Comparison of ENCODE assay signal across 12 mouse cellular contexts in the genomic region with DNA sequence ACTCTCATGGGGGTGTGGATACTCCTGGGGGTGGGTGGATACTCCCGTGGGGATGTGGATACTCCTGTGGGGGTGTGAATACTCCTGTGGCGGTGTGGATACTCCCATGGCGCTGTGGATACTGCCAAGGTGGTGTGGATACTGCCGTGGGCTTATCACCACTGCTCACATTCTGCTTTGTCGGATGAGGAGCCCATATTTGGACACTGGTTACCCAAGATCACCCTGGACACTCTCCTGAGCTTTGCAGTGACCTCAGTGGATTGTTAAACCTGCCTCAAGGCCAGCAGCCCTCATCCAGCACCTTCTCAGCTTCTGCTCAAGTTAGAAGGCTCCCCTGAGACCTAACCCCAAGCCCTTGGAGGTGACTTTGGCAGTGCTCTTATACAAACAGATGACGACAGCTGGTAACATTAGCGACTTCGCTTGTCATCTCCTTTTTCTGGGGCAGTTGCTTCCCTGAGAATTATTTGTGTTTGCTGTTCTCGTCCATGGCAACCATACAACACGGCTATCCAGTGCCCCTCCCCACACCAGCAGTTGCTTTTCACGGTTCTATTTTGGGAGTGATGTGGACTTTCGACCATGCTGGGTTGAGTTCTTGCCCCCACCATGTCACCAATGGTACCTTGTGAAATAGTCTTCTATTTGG. TPM values are rescaled to one million over a fixed set of nuclear protein-coding genes. Genes with fewer than 3 reads are reported as not detected.
DNase-seq lines count a peak whose midpoint lies in the region; ATAC-seq and TF ChIP-seq lines count a peak whose summit lies in the region.
"Had no signal": no experiment of that assay in that cellular context is flagged by ENCODE, and none has a peak within 500 bp of the region (broad histone marks: within the 10 kb centered on the region; RNA-seq: fewer than 3 reads in every experiment).

No protein-coding gene starts in this region.

- TF ChIP-seq CTCF in stomach, postnatal 0 days (IDR thresholded peaks at IDR 0.05; ENCODE audit: low read depth) = no peak

- no peaks in the 10 kb centered on the region for H3K27me3 ChIP-seq in liver, embryonic 11.5 days (replicated peaks; ENCODE audit: control insufficient read depth, insufficient read depth, low read length)
- H3K27me3 ChIP-seq in heart, embryonic 14.5 days (ENCODE audit: control insufficient read depth, insufficient read depth, low read length) = no peaks in the 10 kb centered on the region
- H3K27me3 ChIP-seq in liver, embryonic 16.5 days (ENCODE audit: control insufficient read depth, insufficient read depth, low read depth, low read length) = no peaks in the 10 kb centered on the region
- H3K27me3 ChIP-seq in stomach, postnatal 0 days (ENCODE audit: control insufficient read depth, insufficient read depth, low read length) = no peaks in the 10 kb centered on the region
- H3K27me3 ChIP-seq in hindbrain, embryonic 10.5 days (ENCODE audit: insufficient read depth, poor library complexity, severe bottlenecking) = no peaks in the 10 kb centered on the region

- H3K9ac ChIP-seq in liver, embryonic 11.5 days (ENCODE audit: low read depth, low read length) = no peak overlapping the region
- no peak overlapping the region for H3K9ac ChIP-seq in heart, embryonic 14.5 days (ENCODE audit: low read length)
- no peak overlapping the region for H3K9ac ChIP-seq in liver, embryonic 16.5 days (ENCODE audit: low read depth, low read length)
- no peak overlapping the region for H3K9ac ChIP-seq in stomach, postnatal 0 days (ENCODE audit: low read length)

- H3K4me3 ChIP-seq in liver, embryonic 11.5 days (ENCODE audit: low read depth, low read length) = no peak overlapping the region
- no peak overlapping the region for H3K4me3 ChIP-seq in heart, embryonic 14.5 days (ENCODE audit: control insufficient read depth in 1 of 2, insufficient read depth in 1 of 2, low read depth in 1 of 2, low read length in 2 of 2)
- no peak overlapping the region for H3K4me3 ChIP-seq in liver, embryonic 16.5 days (ENCODE audit: low read depth, low read length)
- H3K4me3 ChIP-seq in stomach, postnatal 0 days (ENCODE audit: low read depth, low read length) = no peak overlapping the region
- H3K4me3 ChIP-seq in hindbrain, embryonic 10.5 days = no peak overlapping the region
- H3K4me3 ChIP-seq: left cerebral cortex, adult 2 months had no signal

- peak; percentile 7 for DNase-seq in liver
- no peak for DNase-seq in liver, embryonic 11.5 days (ENCODE audit: low spot score)
- no peak for DNase-seq in stomach, postnatal 0 days (ENCODE audit: low spot score)
- no peak for DNase-seq in spleen, adult 12 weeks (ENCODE audit: low spot score)
- DNase-seq in hindbrain, embryonic 10.5 days (ENCODE audit: low spot score) = no peak
- DNase-seq: cerebellum, postnatal 25 days; retina, postnatal 1 day; thymus, postnatal 4 days had no signal

- H3K4me1 ChIP-seq in liver, embryonic 11.5 days (replicated peaks; ENCODE audit: control insufficient read depth, insufficient read depth, low read length) = no peaks in the 10 kb centered on the region
- H3K4me1 ChIP-seq in heart, embryonic 14.5 days (ENCODE audit: control insufficient read depth in 2 of 2, insufficient read depth in 2 of 2, low read length in 2 of 2) = peaks cover 8 to 11% of the 10 kb centered on the region in 2 experiments
- H3K4me1 ChIP-seq in liver, embryonic 16.5 days (ENCODE audit: control insufficient read depth, low read depth, low read length) = no peaks in the 10 kb centered on the region
- H3K4me1 ChIP-seq in stomach, postnatal 0 days (replicated peaks; ENCODE audit: control insufficient read depth, insufficient read depth) = no peaks in the 10 kb centered on the region; the same call in 1 of the 2 replicates
- no peaks in the 10 kb centered on the region for H3K4me1 ChIP-seq in hindbrain, embryonic 10.5 days (replicated peaks)

- TF ChIP-seq EP300 in stomach, postnatal 0 days (optimal IDR thresholded peaks at IDR 0.05) = no peak

- WGBS in liver, embryonic 11.5 days = 75% methylated on average over 12 of the region's 12 CpGs
- 23% methylated on average over 12 of the region's 12 CpGs for whole genome bisulfite sequencing in heart, embryonic 14.5 days
- WGBS in liver, embryonic 16.5 days (ENCODE audit: insufficient replicate concordance) = 54% methylated on average over 12 of the region's 12 CpGs
- 55% methylated on average over 12 of the region's 12 CpGs for WGBS in stomach, postnatal 0 days
- 80% methylated on average over 12 of the region's 12 CpGs for WGBS in hindbrain, embryonic 10.5 days

- H3K27ac ChIP-seq in liver, embryonic 11.5 days (ENCODE audit: low read depth, low read length) = no peak overlapping the region
- H3K27ac ChIP-seq in heart, embryonic 14.5 days (replicated peaks in 1 of 2; ENCODE audit: control insufficient read depth in 1 of 2, insufficient read depth in 1 of 2, low read depth in 2 of 2, low read length in 2 of 2) = peak overlapping the region; percentile 0 to 12; a peak in 2 of 4 replicates
- peak overlapping the region; percentile 60 for H3K27ac ChIP-seq in liver, embryonic 16.5 days (ENCODE audit: low read length)
- H3K27ac ChIP-seq in stomach, postnatal 0 days (replicated peaks) = no peak overlapping the region
- no peak overlapping the region for H3K27ac ChIP-seq in hindbrain, embryonic 10.5 days
- H3K27ac ChIP-seq: left cerebral cortex, adult 2 months had no signal

- no peak for ATAC-seq in liver, embryonic 11.5 days (replicated peaks; ENCODE audit: low FRiP score)
- ATAC-seq in heart, embryonic 14.5 days (ENCODE audit: insufficient number of reproducible peaks, insufficient read depth, low FRiP score, low read depth) = peak; percentile 50; the same call in 1 of the 2 replicates
- ATAC-seq in liver, embryonic 16.5 days (ENCODE audit: low read depth) = peak; percentile 93
- ATAC-seq in stomach, postnatal 0 days (ENCODE audit: low FRiP score, low TSS enrichment) = peak; percentile 45; the same call in 1 of the 2 replicates
- no peak for ATAC-seq in granulocyte monocyte progenitor cell, adult 5-6 weeks (replicated peaks; ENCODE audit: poor library complexity, severe bottlenecking)

- H3K9me3 ChIP-seq in liver, embryonic 11.5 days (ENCODE audit: control insufficient read depth, low read length) = no peaks in the 10 kb centered on the region
- H3K9me3 ChIP-seq in heart, embryonic 14.5 days (ENCODE audit: control insufficient read depth, low read length) = no peaks in the 10 kb centered on the region
- H3K9me3 ChIP-seq in liver, embryonic 16.5 days (replicated peaks; ENCODE audit: control insufficient read depth, low read length) = no peaks in the 10 kb centered on the region
- H3K9me3 ChIP-seq in stomach, postnatal 0 days (ENCODE audit: control insufficient read depth, low read length) = no peaks in the 10 kb centered on the region
- no peaks in the 10 kb centered on the region for H3K9me3 ChIP-seq in hindbrain, embryonic 10.5 days

- H3K4me2 ChIP-seq in liver, embryonic 11.5 days = no peak overlapping the region
- peak overlapping the region; percentile 44 for H3K4me2 ChIP-seq in heart, embryonic 14.5 days (ENCODE audit: low read length)
- peak overlapping the region; percentile 17; the same call in 1 of the 2 replicates for H3K4me2 ChIP-seq in liver, embryonic 16.5 days (ENCODE audit: low read depth, low read length)
- no peak overlapping the region for H3K4me2 ChIP-seq in stomach, postnatal 0 days (replicated peaks; ENCODE audit: low read depth)

- H3K36me3 ChIP-seq in liver, embryonic 11.5 days (ENCODE audit: control insufficient read depth, insufficient read depth, low read length) = no peaks in the 10 kb centered on the region
- H3K36me3 ChIP-seq in heart, embryonic 14.5 days (ENCODE audit: control insufficient read depth, insufficient read depth, low read length) = no peaks in the 10 kb centered on the region
- no peaks in the 10 kb centered on the region for H3K36me3 ChIP-seq in liver, embryonic 16.5 days (ENCODE audit: control insufficient read depth, insufficient read depth)
- H3K36me3 ChIP-seq in stomach, postnatal 0 days (ENCODE audit: control insufficient read depth, insufficient read depth, low read length) = no peaks in the 10 kb centered on the region
- H3K36me3 ChIP-seq in hindbrain, embryonic 10.5 days = no peaks in the 10 kb centered on the region

RNA-seq across cellular contexts. Expression of a gene that starts 40.2 kb away (rescaled TPM):
- 3.4 and 3.5 TPM in 2 replicates for polyA plus RNA-seq in liver, embryonic 11.5 days (2014; fragmentation: Nextera tagmentation; extraction: Ambion mirVana)
- 6.3 and 7.4 TPM in 2 replicates for polyA plus RNA-seq in heart, embryonic 14.5 days (2014; fragmentation: Nextera tagmentation; extraction: Ambion mirVana)
- polyA plus RNA-seq in liver, embryonic 16.5 days (2015; fragmentation: Nextera tagmentation; extraction: Ambion mirVana) = 0.96 and 1.3 TPM in 2 replicates
- 0.65 and 0.95 TPM in 2 replicates for polyA plus RNA-seq in stomach, postnatal 0 days (2015; fragmentation: Nextera tagmentation; extraction: Ambion mirVana)
- polyA plus RNA-seq in hindbrain, embryonic 10.5 days (2016; fragmentation: Nextera tagmentation; extraction: Ambion mirVana) = 3.1 and 3.2 TPM in 2 replicates
- total RNA-seq in granulocyte monocyte progenitor cell, adult 5-6 weeks (2014; fragmentation: Nextera tagmentation) = 10.2 and 13.8 TPM in 2 replicates
- 16.8 and 17.7 TPM in 2 replicates for total RNA-seq in granulocyte monocyte progenitor cell, adult 5-6 weeks (2017)

RNA-seq across cellular contexts. Expression of a gene that starts 51.8 kb away (rescaled TPM):
- polyA plus RNA-seq in liver, embryonic 11.5 days (2014; fragmentation: Nextera tagmentation; extraction: Ambion mirVana) = 13.8 and 15.5 TPM in 2 replicates
- 20.8 and 22.2 TPM in 2 replicates for polyA plus RNA-seq in heart, embryonic 14.5 days (2014; fragmentation: Nextera tagmentation; extraction: Ambion mirVana)
- polyA plus RNA-seq in liver, embryonic 16.5 days (2015; fragmentation: Nextera tagmentation; extraction: Ambion mirVana) = 4.7 and 5.1 TPM in 2 replicates
- polyA plus RNA-seq in stomach, postnatal 0 days (2015; fragmentation: Nextera tagmentation; extraction: Ambion mirVana) = 27.8 and 28.2 TPM in 2 replicates
- 35.4 and 56.4 TPM in 2 replicates for polyA plus RNA-seq in hindbrain, embryonic 10.5 days (2016; fragmentation: Nextera tagmentation; extraction: Ambion mirVana)
- total RNA-seq in granulocyte monocyte progenitor cell, adult 5-6 weeks (2014; fragmentation: Nextera tagmentation) = not detected in 2 replicates
- not detected in 2 replicates for total RNA-seq in granulocyte monocyte progenitor cell, adult 5-6 weeks (2017)

Comparison
In these comparisons a context has a peak if more than half of its experiments do, and no peak if none do; other contexts are left out.
1. ATAC-seq: peak in heart, embryonic 14.5 days (single experiment), liver, embryonic 16.5 days (single experiment) and stomach, postnatal 0 days (single experiment); none in liver, embryonic 11.5 days (single experiment) and granulocyte monocyte progenitor cell, adult 5-6 weeks (single experiment).
2. H3K27ac ChIP-seq: peak in heart, embryonic 14.5 days (2 of 2) and liver, embryonic 16.5 days (single experiment); none in liver, embryonic 11.5 days (single experiment), stomach, postnatal 0 days (single experiment) and hindbrain, embryonic 10.5 days (single experiment).
3. H3K4me2 ChIP-seq: peak in heart, embryonic 14.5 days (single experiment) and liver, embryonic 16.5 days (single experiment); none in liver, embryonic 11.5 days (single experiment) and stomach, postnatal 0 days (single experiment).